Mouse (Mus musculus) lung, embryonic 16.5 days (tissue): ENCODE measurements around the gene Fzd10. TPM values are rescaled to one million over a fixed set of nuclear protein-coding genes. Genes with fewer than 3 reads are reported as not detected.

Source experiments
- ATAC-seq: fragments of 200-750 bp; cut with Nextera tagmentation; 2 replicates; pipeline ENCODE4 v1.8.0; 2017; ENCODE audit warnings: low read depth, mild to moderate bottlenecking, moderate library complexity
- H3K27ac ChIP-seq: fragments of 300-500 bp; sonication (generic); 2 replicates; pipeline ENCODE4 v1.5.1; 2014; ENCODE audit warnings: mild to moderate bottlenecking, control low read depth, low read length
- H3K27me3 ChIP-seq: fragments of 300-500 bp; sonication (generic); 2 replicates; pipeline ENCODE4 v1.6.1; 2014; ENCODE audit warnings: low read depth, low read length, mixed read lengths; ENCODE audit not compliant: control insufficient read depth, insufficient read depth
- H3K36me3 ChIP-seq: fragments of 300-500 bp; sonication (generic); 2 replicates; pipeline ENCODE4 v1.6.1; 2014; ENCODE audit warnings: low read length; ENCODE audit not compliant: control insufficient read depth, insufficient read depth
- H3K4me1 ChIP-seq: fragments of 300-500 bp; sonication (generic); replicated peaks from 2 replicates; pipeline ENCODE4 v1.6.1; 2014; ENCODE audit warnings: low read length, mixed read lengths; ENCODE audit not compliant: control insufficient read depth, insufficient read depth
- H3K4me2 ChIP-seq: fragments of 300-500 bp; sonication (generic); 2 replicates; pipeline ENCODE4 v1.6.1; 2014; ENCODE audit warnings: low read depth, low read length, control low read depth
- H3K4me3 ChIP-seq: fragments of 300-500 bp; sonication (generic); 2 replicates; pipeline ENCODE4 v1.5.1; 2014; ENCODE audit warnings: mild to moderate bottlenecking, low read length, control low read depth
- H3K9ac ChIP-seq: fragments of 300-500 bp; sonication (generic); 2 replicates; pipeline ENCODE4 v1.6.1; 2014; ENCODE audit warnings: low read length, control low read depth
- H3K9me3 ChIP-seq: fragments of 300-500 bp; sonication (generic); 2 replicates; pipeline ENCODE4 v1.6.1; 2016; ENCODE audit warnings: low read length; ENCODE audit not compliant: control insufficient read depth
- WGBS: fragments of 180-500 bp; shearing (Covaris S2); extraction: QIAGEN DNeasy Blood & Tissue Kit; methylation state at CpG from one replicate; pipeline ENCODE4 v1.1.7; 2014; 5-methylcytosine and 5-hydroxymethylcytosine counted together
- polyA plus RNA-seq: library from polyadenylated mRNA; unstranded; fragments of >200 nt; fragmentation: Nextera tagmentation; extraction: Ambion mirVana; gene quantifications from 2 replicates; pipeline ENCODE4 v1.2.1, GENCODE M21; 2015

Fzd10 gene
- polyA plus RNA-seq, 1 experiment from 2014 or later, result 0.79 TPM

- Histone ChIP-seq H3K36me3 (no peaks in the 10 kb centered on the region), H3K9ac (peak overlapping the region; percentile 68), H3K9me3 (no peaks in the 10 kb centered on the region), H3K4me2 (peak overlapping the region; percentile 99), H3K27me3 (peaks cover 45% of the 10 kb centered on the region), H3K4me3 (peak overlapping the region; percentile 71), H3K27ac (no peak overlapping the region), H3K4me1 (peaks cover 41% of the 10 kb centered on the region)
- no peak for ATAC-seq
- 3% methylated on average over 20 of the region's 20 CpGs for WGBS
These were observed 1.8 kb upstream of the Fzd10 start for GRCm38 (mm10) chr5:128598760-128599364.

- H3K27me3 ChIP-seq, result peaks cover 45% of the 10 kb centered on the region
- no peaks in the 10 kb centered on the region for H3K9me3 ChIP-seq
- H3K27ac ChIP-seq, result peak overlapping the region; percentile 17; the same call in 1 of the 2 replicates
- H3K4me1 ChIP-seq, result peaks cover 41% of the 10 kb centered on the region
- no peaks in the 10 kb centered on the region for H3K36me3 ChIP-seq
- H3K4me2 ChIP-seq, result peak overlapping the region; percentile 99
- H3K4me3 ChIP-seq, result peak overlapping the region; percentile 71
- H3K9ac ChIP-seq, result peak overlapping the region; percentile 68
- peak; percentile 39; the same call in 1 of the 2 replicates for ATAC-seq
- WGBS, result 2% methylated on average over 28 of the region's 28 CpGs
These were observed 1.1 kb upstream of the Fzd10 start for GRCm38 (mm10) chr5:128599365-128600071.

- peak overlapping the region; percentile 99 for H3K4me2 ChIP-seq
- H3K36me3 ChIP-seq, result no peaks in the 10 kb centered on the region
- H3K27ac ChIP-seq, result peak overlapping the region; percentile 17; the same call in 1 of the 2 replicates
- peak; percentile 37 for ATAC-seq
- peaks cover 41% of the 10 kb centered on the region for H3K27me3 ChIP-seq
- peaks cover 41% of the 10 kb centered on the region for H3K4me1 ChIP-seq
- WGBS, result under 1% methylated on average over 69 of the region's 87 CpGs
- peak overlapping the region; percentile 71 for H3K4me3 ChIP-seq
- H3K9ac ChIP-seq, result peak overlapping the region; percentile 68
- no peaks in the 10 kb centered on the region for H3K9me3 ChIP-seq
These were observed 684 bp downstream of the Fzd10 start for GRCm38 (mm10) chr5:128601036-128602019.

- Histone ChIP-seq H3K4me2 (no peak overlapping the region), H3K27me3 (peaks cover 42% of the 10 kb centered on the region)
- no peak for ATAC-seq
These were observed 3.0 kb downstream of the Fzd10 start for GRCm38 (mm10) chr5:128603693-128604092.

GRCm38 (mm10) chr5:128606596-128606995 lies 6.0 kb downstream of the Fzd10 start:
- Histone ChIP-seq H3K27me3 (peaks cover 20% of the 10 kb centered on the region), H3K36me3 (no peaks in the 10 kb centered on the region), H3K9me3 (no peaks in the 10 kb centered on the region), H3K27ac (no peak overlapping the region), H3K4me3 (no peak overlapping the region), H3K4me1 (peaks cover 17% of the 10 kb centered on the region), H3K4me2 (peak overlapping the region; percentile 29; the same call in 1 of the 2 replicates), H3K9ac (no peak overlapping the region)
- ATAC-seq, result no peak; the same call in 1 of the 2 replicates
- 11% methylated on average over 14 of the region's 14 CpGs for WGBS

More at GRCm38 (mm10) chr5:128603693-128604092, 3.0 kb downstream of the Fzd10 start:
- Histone ChIP-seq H3K36me3 (no peaks in the 10 kb centered on the region), H3K9ac (no peak overlapping the region), H3K4me1 (peaks cover 38% of the 10 kb centered on the region), H3K9me3 (no peaks in the 10 kb centered on the region), H3K4me3 (no peak overlapping the region), H3K27ac (no peak overlapping the region)
- WGBS, result 45% methylated on average over 1 of the region's 1 CpGs

GRCm38 (mm10) chr5:128609091-128609490 lies 8.4 kb downstream of the Fzd10 start:
- H3K4me1 ChIP-seq, result peaks cover 4% of the 10 kb centered on the region; the same call in 1 of the 2 replicates
- peaks cover 5% of the 10 kb centered on the region for H3K27me3 ChIP-seq
- WGBS, result 67% methylated on average over 7 of the region's 7 CpGs
- ATAC-seq, result no peak
- no peak overlapping the region for H3K4me3 ChIP-seq
- H3K27ac ChIP-seq, result no peak overlapping the region
- no peak overlapping the region for H3K4me2 ChIP-seq
- no peaks in the 10 kb centered on the region for H3K36me3 ChIP-seq
- no peaks in the 10 kb centered on the region for H3K9me3 ChIP-seq
- H3K9ac ChIP-seq, result no peak overlapping the region

GRCm38 (mm10) chr5:128617621-128618020 lies 17.0 kb downstream of the Fzd10 start:
- H3K36me3 ChIP-seq, result no peaks in the 10 kb centered on the region
- H3K27ac ChIP-seq, result no peak overlapping the region
- no peaks in the 10 kb centered on the region for H3K4me1 ChIP-seq
- no peaks in the 10 kb centered on the region for H3K9me3 ChIP-seq
- no peak overlapping the region for H3K4me2 ChIP-seq
- no peak overlapping the region for H3K9ac ChIP-seq
- H3K4me3 ChIP-seq, result no peak overlapping the region
- ATAC-seq, result no peak
- 4% methylated on average over 9 of the region's 9 CpGs for WGBS
- H3K27me3 ChIP-seq, result peaks cover 3% of the 10 kb centered on the region; the same call in 1 of the 2 replicates

GRCm38 (mm10) chr5:128619987-128620386 lies 19.3 kb downstream of the Fzd10 start:
- Histone ChIP-seq H3K4me2 (no peak overlapping the region), H3K9me3 (peaks cover 3% of the 10 kb centered on the region; the same call in 1 of the 2 replicates), H3K4me3 (no peak overlapping the region), H3K4me1 (no peaks in the 10 kb centered on the region), H3K27ac (no peak overlapping the region), H3K36me3 (no peaks in the 10 kb centered on the region), H3K27me3 (peaks cover 3% of the 10 kb centered on the region; the same call in 1 of the 2 replicates), H3K9ac (no peak overlapping the region)
- no peak for ATAC-seq
- 38% methylated on average over 8 of the region's 8 CpGs for whole genome bisulfite sequencing
